Mouse (Mus musculus): ENCODE results near the gene Gm14151. TPM values are rescaled to one million over a fixed set of nuclear protein-coding genes. Genes with fewer than 3 reads are reported as not detected.
A peak's percentile ranks its signal among the peaks of the same experiment; 100 is the strongest.
"Not testable (repeated sequence)": the region's sequence is repeated elsewhere in the genome, so short reads cannot be mapped to it uniquely, and the experiment has no call there.

Gm14151 gene
- not detected in 2 replicates for total RNA-seq (2021)
- long read RNA-seq, experiment 1 = 0 reads
- long read RNA-seq, experiment 2 = 0 reads

GRCm38 (mm10) chr2:151092250-151092649 is at the start of gene Gm14151:
TSS of gene Gm14151 (minus strand) at chr2:151092350.
- DNase-seq = not testable (repeated sequence)

GRCm38 (mm10) chr2:151097945-151098344 is 5.8 kb upstream of the Gm14151 start, which contains the start of gene Gm14147:
TSS of gene Gm14147 (plus strand) at chr2:151098245.
- DNase-seq = not testable (repeated sequence)

- DNase-seq = no peak
These were observed 35.5 kb downstream of the Gm14151 start for GRCm38 (mm10) chr2:151056637-151057036.

- no peak for DNase-seq
These were observed 51.7 kb downstream of the Gm14151 start for GRCm38 (mm10) chr2:151040411-151040810.

- DNase-seq = peak; percentile 19
These were observed 52.4 kb downstream of the Gm14151 start for GRCm38 (mm10) chr2:151039726-151040125.

GRCm38 (mm10) chr2:151039232-151039695 is 52.9 kb downstream of the Gm14151 start, which contains the start of the genes Ninl and Nanp:
TSS of gene Ninl (minus strand) at chr2:151039382.
TSS of gene Nanp (minus strand) at chr2:151039398.
- peak; percentile 96 for DNase-seq

- DNase-seq = no peak
These were observed 53.3 kb downstream of the Gm14151 start for GRCm38 (mm10) chr2:151038811-151039222.

GRCm38 (mm10) chr2:151037876-151038552 is 54.1 kb downstream of the Gm14151 start:
- DNase-seq = no peak

GRCm38 (mm10) chr2:151037292-151037691 is 54.9 kb downstream of the Gm14151 start:
- DNase-seq = no peak

Other genes starting within 250 kb of the Gm14151 start
- gene Abhd12, start 187.6 kb downstream of the Gm14151 start, total RNA-seq (2021) = 59.1 and 60.8 TPM in 2 replicates
- 5.6 and 6.9 TPM in 2 replicates for gene Gins1, start 186.9 kb downstream of the Gm14151 start, total RNA-seq (2021)
- 18.9 and 21.8 TPM in 2 replicates for gene Ninl, start 53.0 kb downstream of the Gm14151 start, total RNA-seq (2021)
- gene Nanp, start 53.0 kb downstream of the Gm14151 start, total RNA-seq (2021) = 10.8 and 13.4 TPM in 2 replicates
- not detected in 2 replicates for gene Gm14147, start 5.9 kb upstream of the Gm14151 start, total RNA-seq (2021)